Mouse (Mus musculus): ENCODE results near the gene Frzb. TPM values are rescaled to one million over a fixed set of nuclear protein-coding genes. Genes with fewer than 3 reads are reported as not detected.

The Frzb gene
- polyA plus RNA-seq, 1 experiment: not detected

DNA sequence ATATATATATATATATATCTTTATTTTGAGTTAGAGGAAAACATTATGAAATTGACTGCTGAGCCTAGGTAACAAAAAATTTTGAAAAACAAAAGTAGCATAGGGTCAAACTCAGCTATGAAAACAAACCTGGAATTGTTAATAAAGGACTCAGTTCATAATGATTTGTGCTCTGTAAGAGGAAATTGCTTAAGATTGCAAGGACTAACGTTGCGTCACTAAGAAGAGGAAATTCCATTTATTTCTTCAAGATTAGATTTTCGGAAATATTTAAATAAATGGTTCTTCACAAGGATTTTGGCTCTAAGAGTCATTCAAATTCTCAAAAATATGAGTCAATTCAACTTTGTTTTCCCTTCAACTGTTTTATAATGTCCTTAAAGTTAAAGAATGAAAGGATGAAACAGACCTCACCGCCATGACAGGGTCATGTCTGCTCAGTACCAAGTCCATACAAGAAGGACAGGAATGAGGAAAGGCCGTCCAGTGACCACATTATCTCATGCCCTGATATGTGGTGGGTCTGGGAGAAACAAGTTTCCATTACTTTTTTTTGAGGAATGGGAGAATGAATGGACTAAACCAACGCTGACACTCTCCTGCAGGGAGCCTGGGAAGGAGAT, 14.1 kb downstream of the Frzb start:
- Histone ChIP-seq H3K4me1 (ENCODE audit: control insufficient read depth, insufficient read depth, low read length) (no peaks in the 10 kb centered on the region), H3K4me3 (ENCODE audit: insufficient read depth, low read length) (no peak overlapping the region), H3K27ac (ENCODE audit: insufficient read depth, low read depth, low read length) (no peak overlapping the region)
- TF ChIP-seq POLR2A (IDR thresholded peaks at IDR 0.05; ENCODE audit: borderline replicate concordance, low read depth, low read length) (no peak), CTCF (IDR thresholded peaks at IDR 0.05; ENCODE audit: low read depth, low read length) (no peak)

DNA sequence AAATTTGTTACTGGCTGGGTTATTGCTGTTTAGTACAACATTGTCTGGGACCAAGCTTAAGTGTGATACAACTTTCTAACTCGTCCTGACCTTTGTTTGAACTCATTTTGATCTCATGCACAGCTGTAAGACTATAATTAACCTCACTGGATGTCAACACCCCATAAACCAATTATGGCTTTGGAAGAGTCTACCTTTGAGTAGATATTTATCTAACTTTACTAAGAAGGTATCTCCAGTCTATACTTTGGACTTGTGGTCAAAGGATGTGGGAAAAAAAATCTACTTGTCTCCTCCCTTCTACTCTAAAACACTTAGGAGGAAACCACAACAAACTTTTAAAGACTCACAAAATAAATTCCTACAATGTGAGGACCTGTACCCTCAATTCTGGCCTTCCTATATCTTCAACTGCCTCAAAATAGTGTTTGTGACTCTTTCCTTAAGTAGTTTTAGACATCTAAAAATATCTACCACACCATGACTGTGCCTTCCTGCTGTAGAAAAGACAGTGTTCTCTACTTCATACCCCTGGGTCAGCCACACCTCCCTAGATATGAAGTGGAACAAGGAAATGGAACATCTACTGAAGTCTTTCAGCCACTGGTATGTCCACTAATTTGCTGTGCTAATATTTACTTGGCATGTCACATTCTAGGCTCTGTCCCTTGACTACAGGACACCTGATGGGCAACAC, 16.9 kb downstream of the Frzb start:
- Histone ChIP-seq H3K4me1 (ENCODE audit: control insufficient read depth, insufficient read depth, low read length) (no peaks in the 10 kb centered on the region), H3K27ac (ENCODE audit: insufficient read depth, low read depth, low read length) (no peak overlapping the region), H3K4me3 (ENCODE audit: insufficient read depth, low read length) (no peak overlapping the region)
- no peak for TF ChIP-seq CTCF (IDR thresholded peaks at IDR 0.05; ENCODE audit: low read depth, low read length)
- no peak for TF ChIP-seq POLR2A (IDR thresholded peaks at IDR 0.05; ENCODE audit: borderline replicate concordance, low read depth, low read length)

DNA sequence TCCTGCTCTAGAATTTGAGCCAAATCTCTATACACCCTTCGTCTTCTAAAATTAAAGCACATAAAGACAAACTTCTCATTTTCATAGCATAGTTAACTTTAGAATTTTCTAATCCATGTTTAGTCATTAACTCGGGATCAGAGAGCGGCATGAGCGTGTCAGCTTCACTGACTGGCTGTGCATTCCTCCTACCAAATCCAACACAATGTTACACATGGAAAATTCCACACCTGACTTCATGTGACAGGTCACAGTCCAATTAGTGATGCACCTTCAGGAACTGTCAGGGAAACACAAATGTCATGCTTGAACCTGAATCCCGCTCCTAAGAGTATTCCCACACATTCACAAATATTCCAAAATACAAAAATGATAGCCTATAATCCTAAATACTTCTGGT, 24.3 kb downstream of the Frzb start:
- TF ChIP-seq POLR2A (IDR thresholded peaks at IDR 0.05; ENCODE audit: borderline replicate concordance, low read depth, low read length) (no peak), CTCF (IDR thresholded peaks at IDR 0.05; ENCODE audit: low read depth, low read length) (no peak)
- no peaks in the 10 kb centered on the region for H3K4me1 ChIP-seq (ENCODE audit: control insufficient read depth, insufficient read depth, low read length)
- no peak overlapping the region for H3K4me3 ChIP-seq (ENCODE audit: insufficient read depth, low read length)
- no peak overlapping the region for H3K27ac ChIP-seq (ENCODE audit: insufficient read depth, low read depth, low read length)

DNA sequence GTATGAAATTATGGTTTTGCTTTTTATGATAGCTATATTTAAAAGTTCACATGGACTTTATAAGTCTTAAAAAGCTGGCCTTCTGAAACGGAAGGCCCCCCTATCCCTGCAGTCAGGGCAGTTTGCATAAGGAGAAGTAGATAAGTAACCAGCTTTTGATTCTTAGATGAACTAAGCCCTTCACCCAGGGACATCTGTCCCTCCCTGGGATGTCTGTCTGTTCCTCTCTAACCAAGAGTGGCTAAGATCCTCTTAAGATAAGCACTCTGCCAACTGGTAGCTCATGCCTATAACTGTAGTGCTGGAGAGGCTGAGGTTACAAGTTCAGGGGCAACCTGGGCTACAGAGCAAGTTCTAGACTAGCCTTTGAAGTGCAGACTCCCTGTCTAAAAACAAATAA, 25.4 kb downstream of the Frzb start:
- TF ChIP-seq POLR2A (IDR thresholded peaks at IDR 0.05; ENCODE audit: borderline replicate concordance, low read depth, low read length) (no peak), CTCF (IDR thresholded peaks at IDR 0.05; ENCODE audit: low read depth, low read length) (no peak)
- H3K4me3 ChIP-seq (ENCODE audit: insufficient read depth, low read length): no peak overlapping the region
- no peaks in the 10 kb centered on the region for H3K4me1 ChIP-seq (ENCODE audit: control insufficient read depth, insufficient read depth, low read length)
- H3K27ac ChIP-seq (ENCODE audit: insufficient read depth, low read depth, low read length): no peak overlapping the region

DNA sequence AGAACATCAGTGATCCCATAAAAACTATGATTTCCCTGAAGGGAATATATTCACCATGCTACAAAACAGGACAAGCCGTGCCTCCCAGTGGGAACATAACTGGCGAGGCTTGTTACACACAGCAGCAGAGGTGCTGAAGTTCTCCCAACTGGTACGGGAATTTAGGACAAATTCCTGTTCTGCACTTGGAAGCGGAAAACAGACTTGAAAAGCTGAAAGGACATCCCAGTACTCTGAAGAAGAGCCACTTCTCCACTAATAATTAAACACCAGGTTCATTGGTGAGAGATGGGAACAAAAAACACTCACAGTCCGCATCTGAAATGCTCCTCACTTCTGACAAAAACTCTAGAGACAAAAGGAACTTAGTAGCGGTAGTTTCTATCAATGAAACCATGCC, 31.1 kb downstream of the Frzb start:
- Histone ChIP-seq H3K4me3 (ENCODE audit: insufficient read depth, low read length) (no peak overlapping the region), H3K4me1 (ENCODE audit: control insufficient read depth, insufficient read depth, low read length) (no peaks in the 10 kb centered on the region), H3K27ac (ENCODE audit: insufficient read depth, low read depth, low read length) (no peak overlapping the region)
- TF ChIP-seq CTCF (IDR thresholded peaks at IDR 0.05; ENCODE audit: low read depth, low read length) (no peak), POLR2A (IDR thresholded peaks at IDR 0.05; ENCODE audit: borderline replicate concordance, low read depth, low read length) (no peak)

DNA sequence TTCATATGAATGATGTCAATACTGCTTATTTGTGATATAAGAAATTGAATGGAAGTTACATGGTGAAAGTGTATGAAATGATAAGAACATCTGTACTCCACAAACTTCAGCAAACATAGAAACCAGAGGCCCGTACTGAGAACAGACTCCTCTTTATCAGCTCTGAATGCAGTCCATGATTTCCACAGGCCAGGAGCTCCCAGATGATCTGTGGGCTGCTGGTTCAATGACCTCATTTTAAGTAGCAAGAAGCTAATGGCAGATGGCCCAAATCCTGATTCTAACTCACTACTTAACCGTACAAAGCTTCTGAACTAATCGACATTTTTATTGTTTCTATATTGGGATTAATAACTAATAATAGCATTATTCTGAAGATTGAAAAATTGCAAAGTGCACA, 33.0 kb downstream of the Frzb start:
- H3K27ac ChIP-seq (ENCODE audit: insufficient read depth, low read depth, low read length): no peak overlapping the region
- TF ChIP-seq POLR2A (IDR thresholded peaks at IDR 0.05; ENCODE audit: borderline replicate concordance, low read depth, low read length) (no peak), CTCF (IDR thresholded peaks at IDR 0.05; ENCODE audit: low read depth, low read length) (no peak)
- H3K4me3 ChIP-seq (ENCODE audit: insufficient read depth, low read length): no peak overlapping the region
- H3K4me1 ChIP-seq (ENCODE audit: control insufficient read depth, insufficient read depth, low read length): no peaks in the 10 kb centered on the region

DNA sequence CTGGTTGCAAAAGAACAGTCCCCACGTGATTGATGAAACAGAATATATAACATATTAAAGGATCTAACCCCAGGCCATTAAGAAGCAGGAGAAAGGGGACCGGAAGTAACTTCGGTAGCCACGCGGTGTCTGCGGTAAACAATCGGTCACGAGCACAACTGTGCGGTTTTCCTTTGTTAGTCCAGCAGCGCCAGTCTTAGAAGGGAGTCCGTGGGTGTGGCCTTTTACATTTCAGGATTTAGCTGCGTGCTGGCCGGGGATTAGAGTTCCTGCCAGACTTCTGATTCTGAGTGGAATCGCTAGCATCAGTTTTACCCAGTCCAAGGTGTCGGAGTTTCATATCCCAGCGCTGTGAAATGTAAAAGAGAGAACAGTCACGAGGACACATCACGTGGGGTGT, 34.3 kb downstream of the Frzb start:
- H3K4me1 ChIP-seq (ENCODE audit: control insufficient read depth, insufficient read depth, low read length): no peaks in the 10 kb centered on the region
- no peak for TF ChIP-seq CTCF (IDR thresholded peaks at IDR 0.05; ENCODE audit: low read depth, low read length)
- TF ChIP-seq POLR2A (IDR thresholded peaks at IDR 0.05; ENCODE audit: borderline replicate concordance, low read depth, low read length): no peak

DNA sequence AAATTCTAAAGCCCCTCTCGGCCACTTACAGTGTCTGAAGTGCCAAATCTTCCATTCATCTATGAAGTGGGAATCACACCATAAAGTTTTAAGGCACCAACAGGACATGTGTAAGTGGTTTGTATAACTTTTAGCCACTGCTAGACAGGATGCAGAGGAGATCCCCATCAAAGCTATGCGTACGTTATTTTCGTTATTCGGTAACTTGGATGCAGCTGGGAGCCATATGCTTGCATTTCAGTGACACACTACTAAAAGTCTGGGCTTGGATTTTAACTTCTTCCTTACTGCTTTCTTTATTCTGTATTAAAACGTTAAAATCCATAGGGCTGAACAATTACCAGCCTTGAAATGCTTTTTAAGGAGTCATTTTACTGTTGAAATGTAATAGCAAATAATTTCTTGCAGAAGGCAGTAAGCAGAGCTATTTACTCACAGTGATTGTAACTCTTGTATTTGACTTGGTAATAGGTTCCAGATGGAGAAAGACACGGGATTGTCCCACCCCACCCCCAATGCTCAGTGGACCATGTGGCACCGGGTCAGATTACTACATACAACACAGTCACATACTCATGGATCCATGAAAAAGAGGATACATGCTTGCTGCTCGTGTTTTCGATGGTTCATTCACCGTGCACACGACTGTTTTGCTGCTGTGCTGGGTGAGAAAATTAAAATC, 37.4 kb downstream of the Frzb start:
- Histone ChIP-seq H3K4me1 (ENCODE audit: control insufficient read depth, insufficient read depth, low read length) (no peaks in the 10 kb centered on the region), H3K27ac (ENCODE audit: insufficient read depth, low read depth, low read length) (no peak overlapping the region), H3K4me3 (ENCODE audit: insufficient read depth, low read length) (no peak overlapping the region)
- TF ChIP-seq POLR2A (IDR thresholded peaks at IDR 0.05; ENCODE audit: borderline replicate concordance, low read depth, low read length) (no peak), CTCF (IDR thresholded peaks at IDR 0.05; ENCODE audit: low read depth, low read length) (no peak)

More for the DNA sequence above, 34.3 kb downstream of the Frzb start:
- Histone ChIP-seq H3K27ac (ENCODE audit: insufficient read depth, low read depth, low read length) (no peak overlapping the region), H3K4me3 (ENCODE audit: insufficient read depth, low read length) (no peak overlapping the region)

DNA sequence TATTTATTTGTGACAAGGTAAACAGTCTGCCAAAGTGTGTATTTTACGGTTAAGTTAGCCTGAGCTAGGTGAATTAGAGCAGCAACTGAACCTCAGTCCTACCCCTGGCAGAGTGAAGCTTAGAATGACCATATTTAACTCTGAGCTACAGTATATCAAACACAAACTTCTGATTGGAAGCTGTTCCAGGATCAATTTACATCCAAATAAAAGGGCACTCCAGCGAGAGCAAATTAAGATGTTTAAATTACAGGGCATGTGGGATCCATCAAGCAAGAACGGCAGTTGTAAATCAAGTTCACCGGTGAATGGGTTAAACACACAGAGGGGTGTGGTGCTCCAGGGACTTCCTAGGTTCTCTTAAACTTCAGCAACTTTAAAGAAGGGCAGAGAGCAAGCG, 42.7 kb downstream of the Frzb start:
- Histone ChIP-seq H3K4me3 (ENCODE audit: insufficient read depth, low read length) (no peak overlapping the region), H3K27ac (ENCODE audit: insufficient read depth, low read depth, low read length) (no peak overlapping the region), H3K4me1 (ENCODE audit: control insufficient read depth, insufficient read depth, low read length) (no peaks in the 10 kb centered on the region)
- no peak for TF ChIP-seq CTCF (IDR thresholded peaks at IDR 0.05; ENCODE audit: low read depth, low read length)
- no peak for TF ChIP-seq POLR2A (IDR thresholded peaks at IDR 0.05; ENCODE audit: borderline replicate concordance, low read depth, low read length)

DNA sequence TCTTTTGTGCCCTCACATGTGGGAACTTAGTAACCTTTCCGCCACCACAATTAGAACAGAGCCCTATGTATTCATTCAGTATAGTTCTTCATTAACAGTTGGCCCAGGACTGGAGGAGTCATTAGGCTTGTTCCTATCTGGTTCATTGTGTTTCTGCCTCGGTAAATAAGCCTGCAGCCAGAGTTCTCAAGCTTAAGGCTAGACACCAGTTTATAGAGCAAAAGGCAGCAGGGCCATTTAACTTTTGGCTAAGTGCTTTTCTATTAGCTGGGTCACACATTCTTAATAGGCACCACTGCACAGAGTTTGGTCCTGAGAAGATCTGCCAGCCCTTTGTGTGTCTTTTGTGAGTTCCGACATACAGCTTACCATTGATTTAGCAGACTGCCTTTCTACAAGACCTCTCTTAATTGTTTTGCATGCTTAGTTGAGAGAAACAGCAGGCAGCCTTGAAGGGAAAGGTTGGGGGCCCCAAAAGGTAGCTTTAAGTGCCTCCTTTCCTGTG, 48.8 kb downstream of the Frzb start:
- H3K27ac ChIP-seq (ENCODE audit: insufficient read depth, low read depth, low read length): no peak overlapping the region
- no peak overlapping the region for H3K4me3 ChIP-seq (ENCODE audit: insufficient read depth, low read length)
- no peaks in the 10 kb centered on the region for H3K4me1 ChIP-seq (ENCODE audit: control insufficient read depth, insufficient read depth, low read length)
- TF ChIP-seq CTCF (IDR thresholded peaks at IDR 0.05; ENCODE audit: low read depth, low read length) (no peak), POLR2A (IDR thresholded peaks at IDR 0.05; ENCODE audit: borderline replicate concordance, low read depth, low read length) (no peak)

Data from bone marrow macrophage, adult 2 months (primary cell).